Mouse (Mus musculus): ENCODE data around the gene C9. TPM values are rescaled to one million over a fixed set of nuclear protein-coding genes. Genes with fewer than 3 reads are reported as not detected.
A peak's percentile ranks its signal among the peaks of the same experiment; 100 is the strongest.

The C9 gene
- polyA plus RNA-seq, 1 experiment from 2014 or later = 0.50 TPM

- no peak for DNase-seq
- ATAC-seq (ENCODE audit: low read depth) = no peak
- H3K27ac ChIP-seq = no peak overlapping the region
- H3K9ac ChIP-seq = no peak overlapping the region
- H3K36me3 ChIP-seq = no peaks in the 10 kb centered on the region
- no peak overlapping the region for H3K4me3 ChIP-seq (replicated peaks)
- no peaks in the 10 kb centered on the region for H3K9me3 ChIP-seq (replicated peaks)
- WGBS (ENCODE audit: insufficient replicate concordance) = 60% methylated on average over 3 of the region's 3 CpGs
- H3K4me1 ChIP-seq (replicated peaks) = peaks cover 11% of the 10 kb centered on the region; the same call in 1 of the 2 replicates
- no peak overlapping the region for H3K4me2 ChIP-seq
- no peaks in the 10 kb centered on the region for H3K27me3 ChIP-seq
Measured at GRCm38 (mm10) chr15:6533858-6534343, 88.8 kb downstream of the C9 start.

- no peak overlapping the region for H3K4me2 ChIP-seq
- 49% methylated on average over 8 of the region's 8 CpGs for WGBS (ENCODE audit: insufficient replicate concordance)
Measured at GRCm38 (mm10) chr15:6534592-6534991, 89.5 kb downstream of the C9 start.

GRCm38 (mm10) chr15:6539639-6540338, 94.7 kb downstream of the C9 start:
- no peak overlapping the region for H3K9ac ChIP-seq
- DNase-seq = peak; percentile 23
- H3K27ac ChIP-seq = no peak overlapping the region
- 18% methylated on average over 7 of the region's 7 CpGs for WGBS (ENCODE audit: insufficient replicate concordance)
- no peaks in the 10 kb centered on the region for H3K36me3 ChIP-seq
- ATAC-seq (ENCODE audit: low read depth) = peak; percentile 77
- no peak overlapping the region for H3K4me3 ChIP-seq (replicated peaks)
- no peak overlapping the region for H3K4me2 ChIP-seq
- H3K4me1 ChIP-seq (replicated peaks) = peaks cover 20% of the 10 kb centered on the region
- no peaks in the 10 kb centered on the region for H3K27me3 ChIP-seq
- H3K9me3 ChIP-seq (replicated peaks) = no peaks in the 10 kb centered on the region

More at GRCm38 (mm10) chr15:6534592-6534991, 89.5 kb downstream of the C9 start:
- Histone ChIP-seq H3K9me3 (replicated peaks) (no peaks in the 10 kb centered on the region), H3K9ac (no peak overlapping the region), H3K36me3 (no peaks in the 10 kb centered on the region), H3K4me3 (replicated peaks) (no peak overlapping the region), H3K4me1 (replicated peaks) (peaks cover 11% of the 10 kb centered on the region), H3K27me3 (no peaks in the 10 kb centered on the region), H3K27ac (no peak overlapping the region)
- DNase-seq (no peak), ATAC-seq (ENCODE audit: low read depth) (no peak)

Other genes starting within 250 kb of the C9 start
- 8.3 and 13.9 TPM in 2 replicates for gene Dab2, start 145.5 kb upstream of the C9 start, polyA plus RNA-seq (2015; fragmentation: Nextera tagmentation; extraction: Ambion mirVana)
- 27.5 and 31.4 TPM in 2 replicates for gene Fyb, start 77.5 kb downstream of the C9 start, polyA plus RNA-seq (2015; fragmentation: Nextera tagmentation; extraction: Ambion mirVana)